Mouse (Mus musculus): ENCODE results near the gene Olig2.

- TF ChIP-seq CTCF (IDR thresholded peaks at IDR 0.05; ENCODE audit: low read depth, low read length), result no peak
- no peak for TF ChIP-seq POLR2A (IDR thresholded peaks at IDR 0.05; ENCODE audit: extremely low read depth, insufficient read depth, low read length)
Measured at GRCm38 (mm10) chr16:91222171-91222642, 3.0 kb upstream of the Olig2 start.
